Mouse (Mus musculus): Measurements from ENCODE around the gene Kif17. TPM values are rescaled to one million over a fixed set of nuclear protein-coding genes. Genes with fewer than 3 reads are reported as not detected.

Gene Kif17
- polyA plus RNA-seq, 1 experiment from 2014 or later = 0.58 TPM

GRCm38 (mm10) chr4:138292028-138292427 is 41.8 kb downstream of the Kif17 start:
- ATAC-seq (ENCODE audit: insufficient number of reproducible peaks, insufficient read depth, low FRiP score, low read depth) = no peak
- Histone ChIP-seq H3K9me3 (ENCODE audit: control insufficient read depth, low read length) (no peaks in the 10 kb centered on the region), H3K27me3 (ENCODE audit: control insufficient read depth, insufficient read depth, low read length) (no peaks in the 10 kb centered on the region), H3K27ac (replicated peaks in 1 of 2; ENCODE audit: control insufficient read depth in 1 of 2, insufficient read depth in 1 of 2, low read depth in 2 of 2, low read length in 2 of 2) (no peak overlapping the region), H3K36me3 (ENCODE audit: control insufficient read depth, insufficient read depth, low read length) (no peaks in the 10 kb centered on the region), H3K4me1 (ENCODE audit: control insufficient read depth in 2 of 2, insufficient read depth in 2 of 2, low read length in 2 of 2) (no peaks in the 10 kb centered on the region), H3K4me3 (ENCODE audit: control insufficient read depth in 1 of 2, insufficient read depth in 1 of 2, low read depth in 1 of 2, low read length in 2 of 2) (no peak overlapping the region), H3K4me2 (ENCODE audit: low read length) (no peak overlapping the region), H3K9ac (ENCODE audit: low read length) (no peak overlapping the region)
- 81% methylated on average over 13 of the region's 13 CpGs for WGBS

- H3K27me3 ChIP-seq (ENCODE audit: control insufficient read depth, insufficient read depth, low read length) = no peaks in the 10 kb centered on the region
- no peaks in the 10 kb centered on the region for H3K4me1 ChIP-seq (ENCODE audit: control insufficient read depth in 2 of 2, insufficient read depth in 2 of 2, low read length in 2 of 2)
- ATAC-seq (ENCODE audit: insufficient number of reproducible peaks, insufficient read depth, low FRiP score, low read depth) = no peak
- 78% methylated on average over 18 of the region's 18 CpGs for WGBS
- H3K36me3 ChIP-seq (ENCODE audit: control insufficient read depth, insufficient read depth, low read length) = no peaks in the 10 kb centered on the region
- H3K4me2 ChIP-seq (ENCODE audit: low read length) = no peak overlapping the region
- no peak overlapping the region for H3K27ac ChIP-seq (replicated peaks in 1 of 2; ENCODE audit: control insufficient read depth in 1 of 2, insufficient read depth in 1 of 2, low read depth in 2 of 2, low read length in 2 of 2)
- no peaks in the 10 kb centered on the region for H3K9me3 ChIP-seq (ENCODE audit: control insufficient read depth, low read length)
- no peak overlapping the region for H3K4me3 ChIP-seq (ENCODE audit: control insufficient read depth in 1 of 2, insufficient read depth in 1 of 2, low read depth in 1 of 2, low read length in 2 of 2)
- no peak overlapping the region for H3K9ac ChIP-seq (ENCODE audit: low read length)
Measured at GRCm38 (mm10) chr4:138293261-138293948, 43.2 kb downstream of the Kif17 start.

DNA sequence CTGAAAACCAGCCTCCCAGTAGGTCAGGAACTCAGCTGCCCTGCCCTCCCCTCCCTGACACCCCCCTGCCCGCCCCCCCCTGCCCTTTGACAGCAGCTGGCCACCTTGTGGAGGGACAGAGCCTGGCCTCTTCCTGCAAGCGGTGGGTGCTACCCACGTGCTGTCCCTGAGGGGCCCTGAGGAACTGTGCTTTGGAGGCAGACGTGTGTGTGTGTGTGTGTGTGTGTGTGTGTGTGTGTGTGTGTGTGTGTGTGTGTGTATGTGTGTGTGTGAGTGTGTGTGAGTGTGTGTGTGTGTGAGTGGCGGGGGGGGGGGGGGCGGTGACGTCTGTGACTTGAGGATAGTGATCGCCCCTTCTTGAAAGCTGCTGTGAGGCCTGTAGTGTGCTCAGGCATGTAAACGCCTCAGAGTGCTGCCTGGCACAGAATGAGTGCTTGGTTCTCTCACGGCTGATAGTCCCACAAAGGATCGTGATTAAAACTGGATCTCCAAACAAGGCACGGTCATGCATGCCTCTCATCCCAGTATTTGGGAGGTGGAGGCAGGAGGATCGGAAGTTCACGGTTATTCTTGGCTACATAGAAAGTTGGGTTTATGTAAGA is 43.8 kb downstream of the Kif17 start:
- H3K4me3 ChIP-seq (ENCODE audit: control insufficient read depth in 1 of 2, insufficient read depth in 1 of 2, low read depth in 1 of 2, low read length in 2 of 2) = no peak overlapping the region
- WGBS = 71% methylated on average over 11 of the region's 14 CpGs
- H3K4me2 ChIP-seq (ENCODE audit: low read length) = no peak overlapping the region
- H3K9ac ChIP-seq (ENCODE audit: low read length) = no peak overlapping the region
- no peak for ATAC-seq (ENCODE audit: insufficient number of reproducible peaks, insufficient read depth, low FRiP score, low read depth)
- no peaks in the 10 kb centered on the region for H3K36me3 ChIP-seq (ENCODE audit: control insufficient read depth, insufficient read depth, low read length)
- H3K27me3 ChIP-seq (ENCODE audit: control insufficient read depth, insufficient read depth, low read length) = no peaks in the 10 kb centered on the region
- H3K4me1 ChIP-seq (ENCODE audit: control insufficient read depth in 2 of 2, insufficient read depth in 2 of 2, low read length in 2 of 2) = no peaks in the 10 kb centered on the region
- H3K9me3 ChIP-seq (ENCODE audit: control insufficient read depth, low read length) = no peaks in the 10 kb centered on the region
- no peak overlapping the region for H3K27ac ChIP-seq (replicated peaks in 1 of 2; ENCODE audit: control insufficient read depth in 1 of 2, insufficient read depth in 1 of 2, low read depth in 2 of 2, low read length in 2 of 2)

DNA sequence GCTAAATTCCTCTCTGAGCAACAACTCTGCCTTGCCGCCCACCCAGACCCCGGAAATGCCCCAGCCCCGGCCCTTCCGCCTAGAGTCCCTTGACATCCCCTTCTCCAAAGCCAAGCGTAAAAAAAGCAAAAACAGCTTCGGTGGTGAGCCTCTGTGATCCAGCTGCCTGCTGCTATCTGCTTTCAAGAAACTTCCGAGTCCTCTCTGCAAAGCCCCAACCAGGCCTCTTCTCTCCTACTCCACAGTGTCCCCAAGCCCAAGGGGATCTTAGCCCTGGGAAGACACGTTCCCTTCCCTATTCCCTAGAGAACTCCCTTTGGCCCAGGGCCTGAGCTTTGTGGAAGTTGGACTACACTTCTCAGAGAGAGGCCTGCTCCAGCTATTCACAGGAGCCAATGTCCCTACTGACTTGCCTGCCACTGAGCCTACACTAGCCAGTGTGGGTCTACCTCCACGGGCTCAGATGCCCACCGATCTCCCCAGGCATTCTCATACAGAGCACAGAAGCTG is 51.1 kb downstream of the Kif17 start:
- WGBS = 76% methylated on average over 10 of the region's 10 CpGs
- Histone ChIP-seq H3K36me3 (ENCODE audit: control insufficient read depth, insufficient read depth, low read length) (no peaks in the 10 kb centered on the region), H3K4me3 (ENCODE audit: control insufficient read depth in 1 of 2, insufficient read depth in 1 of 2, low read depth in 1 of 2, low read length in 2 of 2) (no peak overlapping the region), H3K9ac (ENCODE audit: low read length) (no peak overlapping the region), H3K4me1 (ENCODE audit: control insufficient read depth in 2 of 2, insufficient read depth in 2 of 2, low read length in 2 of 2) (peaks cover 9 to 14% of the 10 kb centered on the region in 2 experiments), H3K4me2 (ENCODE audit: low read length) (no peak overlapping the region), H3K9me3 (ENCODE audit: control insufficient read depth, low read length) (no peaks in the 10 kb centered on the region), H3K27ac (replicated peaks in 1 of 2; ENCODE audit: control insufficient read depth in 1 of 2, insufficient read depth in 1 of 2, low read depth in 2 of 2, low read length in 2 of 2) (no peak overlapping the region), H3K27me3 (ENCODE audit: control insufficient read depth, insufficient read depth, low read length) (no peaks in the 10 kb centered on the region)
- ATAC-seq (ENCODE audit: insufficient number of reproducible peaks, insufficient read depth, low FRiP score, low read depth) = no peak

DNA sequence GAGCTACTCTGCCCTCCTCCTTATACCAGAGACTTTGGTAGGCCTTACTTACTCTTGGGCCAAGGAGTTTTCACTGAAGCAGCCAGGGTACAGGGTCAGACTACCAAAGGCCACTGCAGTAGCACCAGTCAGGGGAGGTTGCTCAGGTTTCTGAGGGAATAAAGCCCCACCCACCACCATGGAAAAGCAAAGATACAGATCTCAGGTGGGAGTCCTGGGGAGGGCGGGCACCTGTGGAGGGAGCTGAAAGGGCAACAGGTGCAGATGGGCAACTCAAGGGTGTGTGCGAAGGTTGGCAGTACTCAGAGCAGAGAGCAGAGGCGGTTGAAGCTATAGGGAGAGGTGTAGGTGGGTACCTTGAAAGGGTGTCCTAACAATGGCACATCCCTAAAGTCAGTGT is 52.8 kb downstream of the Kif17 start:
- Histone ChIP-seq H3K27me3 (ENCODE audit: control insufficient read depth, insufficient read depth, low read length) (no peaks in the 10 kb centered on the region), H3K4me2 (ENCODE audit: low read length) (no peak overlapping the region), H3K36me3 (ENCODE audit: control insufficient read depth, insufficient read depth, low read length) (peaks cover 14% of the 10 kb centered on the region), H3K9ac (ENCODE audit: low read length) (no peak overlapping the region), H3K4me3 (ENCODE audit: control insufficient read depth in 1 of 2, insufficient read depth in 1 of 2, low read depth in 1 of 2, low read length in 2 of 2) (no peak overlapping the region), H3K9me3 (ENCODE audit: control insufficient read depth, low read length) (no peaks in the 10 kb centered on the region), H3K27ac (replicated peaks in 1 of 2; ENCODE audit: control insufficient read depth in 1 of 2, insufficient read depth in 1 of 2, low read depth in 2 of 2, low read length in 2 of 2) (no peak overlapping the region), H3K4me1 (ENCODE audit: control insufficient read depth in 2 of 2, insufficient read depth in 2 of 2, low read length in 2 of 2) (peaks cover 9 to 14% of the 10 kb centered on the region in 2 experiments)
- ATAC-seq (ENCODE audit: insufficient number of reproducible peaks, insufficient read depth, low FRiP score, low read depth) = no peak
- WGBS = 88% methylated on average over 3 of the region's 3 CpGs

- peaks cover 9 to 14% of the 10 kb centered on the region in 2 experiments for H3K4me1 ChIP-seq (ENCODE audit: control insufficient read depth in 2 of 2, insufficient read depth in 2 of 2, low read length in 2 of 2)
- peak overlapping the region; percentile 76 to 78 for H3K27ac ChIP-seq (replicated peaks in 1 of 2; ENCODE audit: control insufficient read depth in 1 of 2, insufficient read depth in 1 of 2, low read depth in 2 of 2, low read length in 2 of 2)
- H3K27me3 ChIP-seq (ENCODE audit: control insufficient read depth, insufficient read depth, low read length) = no peaks in the 10 kb centered on the region
- peak overlapping the region; percentile 68 to 89 for H3K4me3 ChIP-seq (ENCODE audit: control insufficient read depth in 1 of 2, insufficient read depth in 1 of 2, low read depth in 1 of 2, low read length in 2 of 2)
- 13% methylated on average over 18 of the region's 18 CpGs for WGBS
- peak overlapping the region; percentile 84 for H3K9ac ChIP-seq (ENCODE audit: low read length)
- ATAC-seq (ENCODE audit: insufficient number of reproducible peaks, insufficient read depth, low FRiP score, low read depth) = no peak
- H3K36me3 ChIP-seq (ENCODE audit: control insufficient read depth, insufficient read depth, low read length) = peaks cover 21% of the 10 kb centered on the region
- H3K9me3 ChIP-seq (ENCODE audit: control insufficient read depth, low read length) = no peaks in the 10 kb centered on the region
- H3K4me2 ChIP-seq (ENCODE audit: low read length) = peak overlapping the region; percentile 87
Measured at GRCm38 (mm10) chr4:138303742-138304141, 53.5 kb downstream of the Kif17 start.

DNA sequence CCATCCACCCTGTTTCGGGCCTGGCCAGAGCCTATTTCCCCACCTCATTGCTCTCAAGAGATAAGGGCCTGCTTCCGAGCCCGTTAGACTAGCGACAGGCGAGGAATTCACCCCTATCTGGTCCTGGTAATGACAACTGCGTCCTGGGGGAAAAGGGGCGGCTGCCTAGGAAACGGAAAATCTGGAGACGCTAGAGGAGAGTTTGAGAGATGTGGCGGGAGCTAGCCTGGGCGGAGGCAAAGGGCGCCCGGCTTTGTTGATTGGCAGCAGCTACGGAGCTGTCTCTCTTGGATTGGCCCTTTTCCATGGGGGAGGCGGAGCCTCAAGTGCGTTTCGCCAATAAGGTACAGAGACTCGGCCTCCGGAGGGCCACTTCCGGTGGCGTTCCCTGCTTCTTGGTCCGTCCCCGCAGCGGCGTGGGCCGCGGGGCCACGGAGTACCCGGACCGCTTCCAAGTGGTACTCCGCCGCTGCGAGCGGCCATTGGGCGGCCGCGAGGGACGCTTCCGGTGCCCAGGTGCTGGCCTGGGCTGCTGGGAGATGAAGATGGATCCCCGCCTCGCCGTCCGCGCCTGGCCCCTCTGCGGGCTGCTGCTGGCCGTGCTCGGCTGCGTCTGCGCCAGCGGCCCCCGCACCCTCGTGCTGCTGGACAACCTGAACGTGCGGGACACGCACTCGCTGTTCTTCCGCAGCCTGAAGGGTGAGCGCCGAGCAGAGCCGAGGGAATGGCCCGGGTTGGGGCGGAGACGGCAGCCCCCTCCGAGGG is 54.3 kb downstream of the Kif17 start, which contains the start of gene Ddost:
Gene Ddost, plus strand, starts transcription at position 391 of the 765 bp plus-strand sequence.
- Histone ChIP-seq H3K9me3 (ENCODE audit: control insufficient read depth, low read length) (no peaks in the 10 kb centered on the region), H3K27me3 (ENCODE audit: control insufficient read depth, insufficient read depth, low read length) (no peaks in the 10 kb centered on the region), H3K4me3 (ENCODE audit: control insufficient read depth in 1 of 2, insufficient read depth in 1 of 2, low read depth in 1 of 2, low read length in 2 of 2) (peak within 1 kb of the TSS; percentile 89 to 91), H3K36me3 (ENCODE audit: control insufficient read depth, insufficient read depth, low read length) (peaks cover 29% of the 10 kb centered on the region), H3K4me1 (ENCODE audit: control insufficient read depth in 2 of 2, insufficient read depth in 2 of 2, low read length in 2 of 2) (peaks cover 9 to 14% of the 10 kb centered on the region in 2 experiments), H3K4me2 (ENCODE audit: low read length) (peak within 1 kb of the TSS; percentile 87), H3K27ac (replicated peaks in 1 of 2; ENCODE audit: control insufficient read depth in 1 of 2, insufficient read depth in 1 of 2, low read depth in 2 of 2, low read length in 2 of 2) (peak within 1 kb of the TSS; percentile 76 to 78), H3K9ac (ENCODE audit: low read length) (peak within 1 kb of the TSS; percentile 93)
- under 1% methylated on average over 64 of the region's 64 CpGs for WGBS
- peak; percentile 96 for ATAC-seq (ENCODE audit: insufficient number of reproducible peaks, insufficient read depth, low FRiP score, low read depth)

All from heart, embryonic 14.5 days (tissue).